In the genomic region with DNA sequence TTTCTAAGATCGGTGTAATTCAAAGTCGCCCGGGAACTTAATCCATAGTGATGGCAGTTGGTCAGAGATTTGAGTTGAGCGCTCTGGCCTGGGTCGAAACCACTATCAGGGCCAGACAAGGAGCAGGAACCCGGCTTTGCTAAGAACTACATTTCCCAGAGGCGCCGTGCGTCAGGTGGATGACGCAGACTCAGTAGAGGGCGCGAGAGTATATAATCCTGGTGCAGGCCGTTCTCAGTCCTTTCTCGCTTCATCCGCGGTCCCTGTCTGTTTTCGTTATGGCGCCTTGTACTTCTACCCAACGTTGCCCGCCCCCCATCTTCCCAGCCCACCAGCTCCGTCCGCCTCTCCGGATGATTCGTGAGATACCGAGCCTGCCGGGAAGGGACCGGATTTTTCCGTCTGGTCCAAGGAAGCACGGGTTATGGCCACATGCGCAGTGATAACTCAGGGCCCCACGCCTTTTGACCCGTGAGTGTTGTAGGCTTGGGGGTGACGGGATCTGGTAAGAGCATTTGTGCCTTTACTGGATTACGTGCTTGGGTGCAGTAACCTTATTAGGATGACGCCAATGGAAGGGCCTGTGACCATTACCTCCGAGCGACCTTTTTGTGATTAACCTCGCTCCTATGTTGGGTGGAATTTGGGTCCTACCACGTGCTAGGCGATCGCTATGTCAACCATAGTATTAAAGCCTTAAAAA, we compare ENCODE assay signal across 8 mouse cellular contexts. TPM values are rescaled to one million over a fixed set of nuclear protein-coding genes. Genes with fewer than 3 reads are reported as not detected.
DNase-seq lines count a peak whose midpoint lies in the region; ATAC-seq and TF ChIP-seq lines count a peak whose summit lies in the region.

No protein-coding gene starts in this region.

- peak overlapping the region; percentile 93 for H3K27ac ChIP-seq in forebrain, embryonic 15.5 days (replicated peaks)
- peak overlapping the region; percentile 97 for H3K27ac ChIP-seq in layer of hippocampus, adult 2 months
- peak overlapping the region; percentile 93 for H3K27ac ChIP-seq in lung, embryonic 14.5 days (ENCODE audit: low read depth)
- peak overlapping the region; percentile 59 for H3K27ac ChIP-seq in olfactory bulb, adult 2 months (ENCODE audit: insufficient read depth, low read depth, low read length)
- H3K27ac ChIP-seq in thymus, adult 2 months (ENCODE audit: control insufficient read depth, insufficient read depth, low read length), result peak overlapping the region; percentile 29

- ATAC-seq in forebrain, embryonic 15.5 days (replicated peaks), result peak; percentile 96
- ATAC-seq in lung, embryonic 14.5 days (ENCODE audit: insufficient read depth), result peak; percentile 93

- 1% methylated on average over 41 of the region's 41 CpGs for WGBS in forebrain, embryonic 15.5 days
- under 1% methylated on average over 41 of the region's 41 CpGs for WGBS in lung, embryonic 14.5 days
- under 1% methylated on average over 41 of the region's 41 CpGs for WGBS in olfactory bulb, adult 2 months
- under 1% methylated on average over 41 of the region's 41 CpGs for WGBS in thymus, adult 2 months

- peak overlapping the region; percentile 96 for H3K9ac ChIP-seq in forebrain, embryonic 15.5 days (replicated peaks)
- peak overlapping the region; percentile 92 for H3K9ac ChIP-seq in lung, embryonic 14.5 days

- H3K4me2 ChIP-seq in forebrain, embryonic 15.5 days (replicated peaks), result peak overlapping the region; percentile 74
- peak overlapping the region; percentile 83 for H3K4me2 ChIP-seq in lung, embryonic 14.5 days

- intact Hi-C loops in heart, postnatal 36 days (cut with DNase I), result loop anchor here (2.0 kb wide), 2 partner anchors 20 to 34 kb away; partner anchors contain the start of genes Taf12 and Trnau1ap

- H3K4me3 ChIP-seq in forebrain, embryonic 15.5 days, result peak overlapping the region; percentile 85
- peak overlapping the region; percentile 88 for H3K4me3 ChIP-seq in layer of hippocampus, adult 2 months
- peak overlapping the region; percentile 73 for H3K4me3 ChIP-seq in lung, embryonic 14.5 days (ENCODE audit: low read depth, low read length)
- H3K4me3 ChIP-seq in olfactory bulb, adult 2 months (ENCODE audit: insufficient read depth, low read depth, low read length), result peak overlapping the region; percentile 58
- peak overlapping the region; percentile 67 for H3K4me3 ChIP-seq in thymus, adult 2 months (ENCODE audit: control insufficient read depth, insufficient read depth, low read length)

- TF ChIP-seq CTCF in layer of hippocampus, adult 2 months (conservative IDR thresholded peaks at IDR 0.05), result no peak
- no peak for TF ChIP-seq CTCF in lung, embryonic 14.5 days (IDR thresholded peaks at IDR 0.05; ENCODE audit: low read depth)
- TF ChIP-seq CTCF in olfactory bulb, adult 2 months (IDR thresholded peaks at IDR 0.05; ENCODE audit: insufficient read depth, low read depth, low read length), result no peak
- TF ChIP-seq CTCF in thymus, adult 2 months (IDR thresholded peaks at IDR 0.05; ENCODE audit: borderline replicate concordance, control insufficient read depth, extremely low read depth, insufficient read depth, low read length, poor library complexity), result 0 out of 2 replicates have a peak, but pooled peaks have one; percentile 15

- peak; percentile 94 for DNase-seq in ES-CJ7 (ENCODE audit: low read depth, low spot score)
- DNase-seq in cerebellum, adult 11-12 months, result peak; percentile 90
- DNase-seq in heart, postnatal 36 days, result peak; percentile 90 to 91
- DNase-seq in layer of hippocampus, adult 2 months (ENCODE audit: low spot score in 2 of 2), result peak; percentile 91 to 94
- peak; percentile 97 for DNase-seq in lung, embryonic 14.5 days
- DNase-seq in thymus, adult 2 months, result peak; percentile 88

- H3K36me3 ChIP-seq in forebrain, embryonic 15.5 days, result peaks cover 36% of the 10 kb centered on the region
- H3K36me3 ChIP-seq in lung, embryonic 14.5 days (ENCODE audit: insufficient read depth), result peaks cover 41% of the 10 kb centered on the region
- peaks cover 24% of the 10 kb centered on the region for H3K36me3 ChIP-seq in thymus, adult 2 months (ENCODE audit: control insufficient read depth, insufficient read depth, low read length)

- no peaks in the 10 kb centered on the region for H3K27me3 ChIP-seq in forebrain, embryonic 15.5 days
- no peaks in the 10 kb centered on the region for H3K27me3 ChIP-seq in lung, embryonic 14.5 days (ENCODE audit: insufficient read depth, low read length)
- H3K27me3 ChIP-seq in thymus, adult 2 months (ENCODE audit: control insufficient read depth, insufficient read depth, low read length), result no peaks in the 10 kb centered on the region

- peak; percentile 98 for TF ChIP-seq POLR2A in olfactory bulb, adult 2 months (IDR thresholded peaks at IDR 0.05; ENCODE audit: insufficient read depth, low read depth, low read length)
- peak; percentile 88 for TF ChIP-seq POLR2A in thymus, adult 2 months (IDR thresholded peaks at IDR 0.05; ENCODE audit: control insufficient read depth, extremely low read depth, insufficient read depth, low read length, poor library complexity)

- H3K4me1 ChIP-seq in forebrain, embryonic 15.5 days, result peaks cover 10% of the 10 kb centered on the region
- no peaks in the 10 kb centered on the region for H3K4me1 ChIP-seq in lung, embryonic 14.5 days (ENCODE audit: insufficient read depth)
- peaks cover 5% of the 10 kb centered on the region; the same call in 1 of the 2 replicates for H3K4me1 ChIP-seq in olfactory bulb, adult 2 months (ENCODE audit: control insufficient read depth, insufficient read depth, low read length)
- peaks cover 15% of the 10 kb centered on the region for H3K4me1 ChIP-seq in thymus, adult 2 months (replicated peaks; ENCODE audit: control insufficient read depth, insufficient read depth, low read length)

- no peaks in the 10 kb centered on the region for H3K9me3 ChIP-seq in forebrain, embryonic 15.5 days
- H3K9me3 ChIP-seq in lung, embryonic 14.5 days (ENCODE audit: low read depth, low read length), result no peaks in the 10 kb centered on the region

RNA-seq across cellular contexts. Expression of gene Rab42, which starts 5.4 kb away (rescaled TPM):
- polyA plus RNA-seq in forebrain, embryonic 15.5 days (2015; fragmentation: Nextera tagmentation; extraction: Ambion mirVana), result 0.60 and 1.0 TPM in 2 replicates
- under 1 TPM in 1 of 2 experiments, not detected in 1; 0.98 TPM for total RNA-seq in heart, postnatal 36 days (2021)
- total RNA-seq in layer of hippocampus, adult 2 months (2021), result 1 to 10 TPM; 1.2 to 2.1 TPM
- polyA plus RNA-seq in lung, embryonic 14.5 days (2014; fragmentation: Nextera tagmentation; extraction: Ambion mirVana), result 1.2 and 1.9 TPM in 2 replicates
- not detected in 2 replicates for polyA plus RNA-seq in olfactory bulb, adult 2 months (2012; ENCODE audit: insufficient read depth, insufficient read length, low replicate concordance, missing spikeins)
- 6.2 and 6.8 TPM in 2 replicates for polyA plus RNA-seq in thymus, adult 2 months (2012; rRNA removed)

RNA-seq across cellular contexts. Expression of gene Trnau1ap, which starts 20.8 kb away (rescaled TPM):
- 86.3 and 92.3 TPM in 2 replicates for polyA plus RNA-seq in forebrain, embryonic 15.5 days (2015; fragmentation: Nextera tagmentation; extraction: Ambion mirVana)
- 10 to 100 TPM; 25.0 to 28.8 TPM for total RNA-seq in heart, postnatal 36 days (2021)
- total RNA-seq in layer of hippocampus, adult 2 months (2021), result 10 to 100 TPM; 20.7 to 26.0 TPM
- 69.9 and 71.8 TPM in 2 replicates for polyA plus RNA-seq in lung, embryonic 14.5 days (2014; fragmentation: Nextera tagmentation; extraction: Ambion mirVana)
- polyA plus RNA-seq in olfactory bulb, adult 2 months (2012; ENCODE audit: insufficient read depth, insufficient read length, low replicate concordance, missing spikeins), result not detected in 2 replicates
- polyA plus RNA-seq in thymus, adult 2 months (2012; rRNA removed), result 18.9 and 23.1 TPM in 2 replicates

RNA-seq across cellular contexts. Expression of gene Taf12, which starts 34.4 kb away (rescaled TPM):
- 44.6 and 50.5 TPM in 2 replicates for polyA plus RNA-seq in forebrain, embryonic 15.5 days (2015; fragmentation: Nextera tagmentation; extraction: Ambion mirVana)
- 10 to 100 TPM; 28.2 to 34.8 TPM for total RNA-seq in heart, postnatal 36 days (2021)
- 10 to 100 TPM; 24.6 to 26.2 TPM for total RNA-seq in layer of hippocampus, adult 2 months (2021)
- 48.7 and 49.1 TPM in 2 replicates for polyA plus RNA-seq in lung, embryonic 14.5 days (2014; fragmentation: Nextera tagmentation; extraction: Ambion mirVana)
- not detected in 2 replicates for polyA plus RNA-seq in olfactory bulb, adult 2 months (2012; ENCODE audit: insufficient read depth, insufficient read length, low replicate concordance, missing spikeins)
- 13.7 and 17.2 TPM in 2 replicates for polyA plus RNA-seq in thymus, adult 2 months (2012; rRNA removed)

RNA-seq across cellular contexts. Expression of gene Rcc1, which starts 44.8 kb away (rescaled TPM):
- polyA plus RNA-seq in forebrain, embryonic 15.5 days (2015; fragmentation: Nextera tagmentation; extraction: Ambion mirVana), result 53.3 and 55.1 TPM in 2 replicates
- total RNA-seq in heart, postnatal 36 days (2021), result 1 to 10 TPM; 6.4 to 7.2 TPM
- total RNA-seq in layer of hippocampus, adult 2 months (2021), result 10 to 100 TPM; 12.8 to 13.6 TPM
- 67.5 and 77.0 TPM in 2 replicates for polyA plus RNA-seq in lung, embryonic 14.5 days (2014; fragmentation: Nextera tagmentation; extraction: Ambion mirVana)
- polyA plus RNA-seq in olfactory bulb, adult 2 months (2012; ENCODE audit: insufficient read depth, insufficient read length, low replicate concordance, missing spikeins), result not detected in 2 replicates
- 31.9 and 40.8 TPM in 2 replicates for polyA plus RNA-seq in thymus, adult 2 months (2012; rRNA removed)

RNA-seq across cellular contexts. Expression of gene Gmeb1, which starts 47.2 kb away (rescaled TPM):
- 50.8 and 53.3 TPM in 2 replicates for polyA plus RNA-seq in forebrain, embryonic 15.5 days (2015; fragmentation: Nextera tagmentation; extraction: Ambion mirVana)
- total RNA-seq in heart, postnatal 36 days (2021), result 1 to 10 TPM; 8.8 to 9.6 TPM
- total RNA-seq in layer of hippocampus, adult 2 months (2021), result 10 to 100 TPM; 25.2 to 28.3 TPM
- 33.1 and 39.5 TPM in 2 replicates for polyA plus RNA-seq in lung, embryonic 14.5 days (2014; fragmentation: Nextera tagmentation; extraction: Ambion mirVana)
- not detected in 2 replicates for polyA plus RNA-seq in olfactory bulb, adult 2 months (2012; ENCODE audit: insufficient read depth, insufficient read length, low replicate concordance, missing spikeins)
- 47.5 and 49.6 TPM in 2 replicates for polyA plus RNA-seq in thymus, adult 2 months (2012; rRNA removed)

Comparison
In these comparisons a context has a peak if more than half of its experiments do, and no peak if none do; other contexts are left out.
1. Peak in every context shown above with its lines: DNase-seq, ATAC-seq, H3K4me3 ChIP-seq and H3K27ac ChIP-seq.
2. H3K27ac ChIP-seq: peak in every context shown above with its lines; median percentile 97 in layer of hippocampus, adult 2 months; 93 in forebrain, embryonic 15.5 days; 93 in lung, embryonic 14.5 days; 59 in olfactory bulb, adult 2 months; 29 in thymus, adult 2 months.
3. RNA of gene Trnau1ap, which starts 20.8 kb away (polyA plus RNA-seq): 86.3 to 92.3 TPM in forebrain, embryonic 15.5 days, 69.9 to 71.8 TPM in lung, embryonic 14.5 days and 18.9 to 23.1 TPM in thymus, adult 2 months; not detected in olfactory bulb, adult 2 months; every median in the first group is over 10 times any median in the second.